Mouse (Mus musculus) midbrain, embryonic 13.5 days (tissue): ENCODE data around the gene Ebf1. TPM values are rescaled to one million over a fixed set of nuclear protein-coding genes. Genes with fewer than 3 reads are reported as not detected.
A peak's percentile ranks its signal among the peaks of the same experiment; 100 is the strongest.

Source experiments
- ATAC-seq: fragments of 200-750 bp; cut with Nextera tagmentation; 2 replicates; pipeline ENCODE4 v1.8.0; 2017; ENCODE audit warnings: mild to moderate bottlenecking, moderate TSS enrichment, moderate library complexity
- H3K27ac ChIP-seq: fragments of 300-500 bp; sonication (generic); 2 replicates; pipeline ENCODE4 v1.5.1; 2015; ENCODE audit warnings: inconsistent platforms, mild to moderate bottlenecking, moderate library complexity
- H3K27me3 ChIP-seq: fragments of 300-500 bp; sonication (generic); 2 replicates; pipeline ENCODE4 v1.6.1; 2015; ENCODE audit warnings: mild to moderate bottlenecking, inconsistent platforms
- H3K36me3 ChIP-seq: fragments of 300-500 bp; sonication (generic); 2 replicates; pipeline ENCODE4 v1.6.1; 2015; ENCODE audit warnings: mild to moderate bottlenecking, inconsistent platforms
- H3K4me1 ChIP-seq: fragments of 300-500 bp; sonication (generic); replicated peaks from 2 replicates; pipeline ENCODE4 v1.6.1; 2015; ENCODE audit warnings: inconsistent platforms
- H3K4me2 ChIP-seq: fragments of 300-500 bp; sonication (generic); replicated peaks from 2 replicates; pipeline ENCODE4 v1.6.1; 2015; ENCODE audit warnings: moderate library complexity, mild to moderate bottlenecking, inconsistent platforms
- H3K4me3 ChIP-seq: fragments of 300-500 bp; sonication (generic); replicated peaks from 2 replicates; pipeline ENCODE4 v1.5.1; 2015; ENCODE audit warnings: mild to moderate bottlenecking, inconsistent platforms
- H3K9ac ChIP-seq: fragments of 300-500 bp; sonication (generic); replicated peaks from 2 replicates; pipeline ENCODE4 v1.6.1; 2015; ENCODE audit warnings: mild to moderate bottlenecking, inconsistent platforms
- H3K9me3 ChIP-seq: fragments of 300-500 bp; sonication (generic); 2 replicates; pipeline ENCODE4 v1.6.1; 2016; ENCODE audit warnings: mild to moderate bottlenecking, inconsistent platforms
- WGBS: fragments of 180-500 bp; shearing (Covaris S2); methylation state at CpG from one replicate; pipeline ENCODE4 v1.1.7; 2015; 5-methylcytosine and 5-hydroxymethylcytosine counted together
- polyA plus RNA-seq: library from polyadenylated mRNA; unstranded; fragments of >200 nt; fragmentation: Nextera tagmentation; extraction: Ambion mirVana; gene quantifications from 2 replicates; pipeline ENCODE4 v1.2.1, GENCODE M21; 2015

The Ebf1 gene
- polyA plus RNA-seq, 1 experiment from 2014 or later: 94.0 TPM

- H3K4me1 ChIP-seq: peaks cover 31% of the 10 kb centered on the region
- H3K27ac ChIP-seq: no peak overlapping the region
- 86% methylated on average over 4 of the region's 4 CpGs for WGBS
- H3K27me3 ChIP-seq: no peaks in the 10 kb centered on the region
- no peak for ATAC-seq
- H3K36me3 ChIP-seq: no peaks in the 10 kb centered on the region
- no peaks in the 10 kb centered on the region for H3K9me3 ChIP-seq
- no peak overlapping the region for H3K9ac ChIP-seq
- no peak overlapping the region for H3K4me2 ChIP-seq
- H3K4me3 ChIP-seq: no peak overlapping the region
Observed at GRCm38 (mm10) chr11:44638193-44638754, 21.2 kb downstream of the Ebf1 start.

GRCm38 (mm10) chr11:44641496-44641895, 24.4 kb downstream of the Ebf1 start:
- ATAC-seq: no peak
- Histone ChIP-seq H3K27ac (no peak overlapping the region), H3K4me2 (no peak overlapping the region), H3K36me3 (no peaks in the 10 kb centered on the region), H3K4me1 (peaks cover 18% of the 10 kb centered on the region), H3K4me3 (no peak overlapping the region), H3K27me3 (0 out of 2 replicates have a peak, but pooled peaks cover 2% of the 10 kb centered on the region), H3K9ac (no peak overlapping the region), H3K9me3 (no peaks in the 10 kb centered on the region)
- 76% methylated on average over 2 of the region's 2 CpGs for WGBS

GRCm38 (mm10) chr11:44654340-44655019, 37.4 kb downstream of the Ebf1 start:
- Histone ChIP-seq H3K9me3 (no peaks in the 10 kb centered on the region), H3K9ac (no peak overlapping the region), H3K4me3 (no peak overlapping the region), H3K4me2 (no peak overlapping the region), H3K27me3 (no peaks in the 10 kb centered on the region), H3K27ac (peak overlapping the region; percentile 77), H3K36me3 (no peaks in the 10 kb centered on the region), H3K4me1 (peaks cover 69% of the 10 kb centered on the region)
- 18% methylated on average over 8 of the region's 8 CpGs for WGBS
- ATAC-seq: no peak

- H3K4me3 ChIP-seq: no peak overlapping the region
- no peak overlapping the region for H3K9ac ChIP-seq
- H3K4me2 ChIP-seq: no peak overlapping the region
- peak overlapping the region; percentile 77; the same call in 1 of the 2 replicates for H3K27ac ChIP-seq
- H3K9me3 ChIP-seq: no peaks in the 10 kb centered on the region
- no peaks in the 10 kb centered on the region for H3K36me3 ChIP-seq
- H3K27me3 ChIP-seq: no peaks in the 10 kb centered on the region
- no peak for ATAC-seq
- peaks cover 60% of the 10 kb centered on the region for H3K4me1 ChIP-seq
- WGBS: 25% methylated on average over 5 of the region's 5 CpGs
Observed at GRCm38 (mm10) chr11:44655468-44655867, 38.4 kb downstream of the Ebf1 start.

GRCm38 (mm10) chr11:44656916-44657315, 39.8 kb downstream of the Ebf1 start:
- Histone ChIP-seq H3K4me2 (no peak overlapping the region), H3K36me3 (no peaks in the 10 kb centered on the region), H3K27ac (no peak overlapping the region), H3K4me1 (peaks cover 64% of the 10 kb centered on the region), H3K9me3 (no peaks in the 10 kb centered on the region), H3K27me3 (no peaks in the 10 kb centered on the region), H3K9ac (no peak overlapping the region), H3K4me3 (no peak overlapping the region)
- no peak for ATAC-seq

- Histone ChIP-seq H3K4me3 (no peak overlapping the region), H3K9me3 (no peaks in the 10 kb centered on the region), H3K9ac (no peak overlapping the region), H3K27ac (peak overlapping the region; percentile 58), H3K27me3 (no peaks in the 10 kb centered on the region), H3K4me1 (peaks cover 72% of the 10 kb centered on the region), H3K36me3 (no peaks in the 10 kb centered on the region), H3K4me2 (no peak overlapping the region)
- no peak for ATAC-seq
- WGBS: 35% methylated on average over 6 of the region's 6 CpGs
Observed at GRCm38 (mm10) chr11:44657833-44658395, 40.8 kb downstream of the Ebf1 start.

- Histone ChIP-seq H3K27me3 (no peaks in the 10 kb centered on the region), H3K4me1 (peaks cover 76% of the 10 kb centered on the region), H3K36me3 (no peaks in the 10 kb centered on the region), H3K9me3 (no peaks in the 10 kb centered on the region), H3K27ac (no peak overlapping the region), H3K9ac (no peak overlapping the region), H3K4me2 (no peak overlapping the region), H3K4me3 (no peak overlapping the region)
- 82% methylated on average over 5 of the region's 5 CpGs for WGBS
- ATAC-seq: no peak
Observed at GRCm38 (mm10) chr11:44661875-44662274, 44.8 kb downstream of the Ebf1 start.

- Histone ChIP-seq H3K36me3 (no peaks in the 10 kb centered on the region), H3K9me3 (no peaks in the 10 kb centered on the region), H3K27me3 (no peaks in the 10 kb centered on the region), H3K9ac (no peak overlapping the region), H3K4me3 (no peak overlapping the region), H3K27ac (peak overlapping the region; percentile 68; the same call in 1 of the 2 replicates), H3K4me1 (peaks cover 63% of the 10 kb centered on the region), H3K4me2 (no peak overlapping the region)
- ATAC-seq: 0 out of 2 replicates have a peak, but pooled peaks have one; percentile 31
- WGBS: 18% methylated on average over 4 of the region's 4 CpGs
Observed at GRCm38 (mm10) chr11:44663609-44664141, 46.6 kb downstream of the Ebf1 start.

GRCm38 (mm10) chr11:44665156-44665682, 48.1 kb downstream of the Ebf1 start:
- Histone ChIP-seq H3K4me1 (peaks cover 56% of the 10 kb centered on the region), H3K27ac (peak overlapping the region; percentile 9; the same call in 1 of the 2 replicates), H3K9me3 (no peaks in the 10 kb centered on the region), H3K4me2 (peak overlapping the region; percentile 49), H3K27me3 (0 out of 2 replicates have a peak, but pooled peaks cover 3% of the 10 kb centered on the region), H3K4me3 (peak overlapping the region; percentile 14), H3K36me3 (no peaks in the 10 kb centered on the region), H3K9ac (peak overlapping the region; percentile 61)
- WGBS: 2% methylated on average over 18 of the region's 18 CpGs
- peak; percentile 79 for ATAC-seq

- ATAC-seq: no peak
- Histone ChIP-seq H3K27me3 (0 out of 2 replicates have a peak, but pooled peaks cover 3% of the 10 kb centered on the region), H3K4me1 (peaks cover 52% of the 10 kb centered on the region), H3K9ac (peak overlapping the region; percentile 61; the same call in 1 of the 2 replicates), H3K9me3 (no peaks in the 10 kb centered on the region), H3K27ac (0 out of 2 replicates have a peak overlapping the region, but pooled peaks have one; percentile 9), H3K4me3 (no peak overlapping the region), H3K36me3 (no peaks in the 10 kb centered on the region), H3K4me2 (peak overlapping the region; percentile 49)
- 26% methylated on average over 7 of the region's 7 CpGs for WGBS
Observed at GRCm38 (mm10) chr11:44665741-44666531, 48.8 kb downstream of the Ebf1 start.

GRCm38 (mm10) chr11:44666741-44667140, 49.6 kb downstream of the Ebf1 start:
- Histone ChIP-seq H3K9me3 (no peaks in the 10 kb centered on the region), H3K4me2 (no peak overlapping the region), H3K27ac (no peak overlapping the region), H3K9ac (no peak overlapping the region), H3K4me3 (no peak overlapping the region), H3K36me3 (no peaks in the 10 kb centered on the region), H3K4me1 (peaks cover 44% of the 10 kb centered on the region), H3K27me3 (0 out of 2 replicates have a peak, but pooled peaks cover 3% of the 10 kb centered on the region)
- ATAC-seq: no peak
- WGBS: 53% methylated on average over 4 of the region's 4 CpGs
